Mouse (Mus musculus): ENCODE results near the gene Xrn2. TPM values are rescaled to one million over a fixed set of nuclear protein-coding genes. Genes with fewer than 3 reads are reported as not detected.

The Xrn2 gene
- polyA plus RNA-seq (2012; ENCODE audit: insufficient read depth, insufficient read length, missing spikeins) = 73.7 and 78.8 TPM in 2 replicates

DNA sequence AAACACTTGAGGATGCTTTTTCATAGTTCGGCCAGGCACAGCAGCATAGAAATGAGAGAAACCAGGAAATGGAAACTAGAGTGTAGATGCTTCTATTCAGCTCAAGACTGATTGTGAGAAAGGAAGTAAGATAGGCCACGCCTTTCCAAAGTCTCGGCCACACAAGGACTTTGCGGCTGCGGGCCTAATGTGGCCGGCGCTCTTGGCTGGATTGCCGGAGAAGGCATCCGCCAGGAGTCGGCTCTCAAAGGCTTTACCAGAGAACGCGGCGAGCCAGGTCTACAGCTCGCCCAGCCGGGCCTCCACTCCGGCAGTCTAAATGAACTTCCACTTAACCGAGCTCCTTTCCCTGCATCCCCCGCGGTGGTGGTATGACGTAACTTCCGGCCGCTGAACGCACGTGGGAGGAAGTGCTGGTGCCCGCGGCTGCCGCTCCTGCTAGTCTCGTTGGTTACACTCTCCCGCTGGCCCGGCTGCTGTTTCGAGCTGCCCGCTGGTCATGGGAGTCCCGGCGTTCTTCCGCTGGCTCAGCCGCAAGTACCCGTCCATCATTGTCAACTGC lies at the start of gene Xrn2:
Gene Xrn2 (plus strand): TSS at position 374 of the 562 bp plus-strand sequence.
- Histone ChIP-seq H3K4me3 (ENCODE audit: insufficient read depth, low read length) (peak within 1 kb of the TSS; percentile 99), H3K27ac (ENCODE audit: insufficient read depth, low read depth, low read length) (peak within 1 kb of the TSS; percentile 100), H3K4me1 (ENCODE audit: control insufficient read depth, insufficient read depth, low read length) (peaks cover 25% of the 10 kb centered on the region)
- TF ChIP-seq POLR2A (IDR thresholded peaks at IDR 0.05; ENCODE audit: borderline replicate concordance, low read depth, low read length) (0 out of 2 replicates have a peak, but pooled peaks have one; percentile 36), CTCF (IDR thresholded peaks at IDR 0.05; ENCODE audit: low read depth, low read length) (no peak)

DNA sequence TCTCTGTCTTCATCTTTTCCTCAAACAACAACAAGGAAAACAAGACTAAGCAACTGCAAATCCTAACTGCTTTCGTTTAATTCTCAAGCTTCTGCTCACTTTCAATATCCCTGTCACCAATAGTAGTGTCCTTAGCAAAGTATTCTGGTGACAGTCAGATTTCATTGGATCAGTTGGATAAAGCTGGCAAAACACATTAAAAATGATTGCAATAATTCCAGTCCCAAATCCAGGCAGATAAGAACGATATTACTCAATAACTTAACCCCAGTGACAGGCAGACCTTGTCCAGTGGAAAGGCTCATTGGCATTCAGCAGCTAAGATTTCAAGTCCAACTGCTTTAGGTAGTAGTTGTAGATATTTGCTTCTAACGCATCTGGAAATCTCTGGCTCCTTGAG lies 37.8 kb upstream of the Xrn2 start:
- H3K4me1 ChIP-seq (ENCODE audit: control insufficient read depth, insufficient read depth, low read length) = no peaks in the 10 kb centered on the region

DNA sequence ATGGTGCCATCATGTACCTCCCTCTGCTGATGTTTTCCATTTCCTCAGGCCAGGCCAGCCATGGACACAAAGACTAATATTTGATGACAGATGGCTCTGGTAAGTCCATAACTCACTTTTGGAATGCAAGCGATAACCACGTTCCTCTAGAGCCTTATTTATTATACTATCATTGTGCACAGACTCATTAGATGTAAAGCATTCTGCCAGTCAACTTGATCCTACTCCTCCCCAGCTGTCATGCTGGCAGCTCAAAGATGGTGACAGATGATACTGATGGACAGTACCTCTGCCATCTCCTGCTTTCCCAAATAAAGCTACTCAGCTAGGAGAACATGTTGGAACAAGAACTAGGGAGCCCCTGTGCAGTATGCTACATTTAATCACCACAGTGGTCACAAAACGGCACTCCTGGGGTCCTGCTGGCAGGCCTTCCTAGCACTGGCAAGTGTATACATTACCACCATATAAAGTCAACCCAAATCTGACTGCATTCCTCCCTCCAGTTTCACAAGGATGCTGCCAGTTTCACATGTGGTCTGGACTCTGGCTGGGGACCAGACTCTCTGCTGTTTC lies 37.3 kb upstream of the Xrn2 start:
- Histone ChIP-seq H3K4me1 (ENCODE audit: control insufficient read depth, insufficient read depth, low read length) (no peaks in the 10 kb centered on the region), H3K4me3 (ENCODE audit: insufficient read depth, low read length) (no peak overlapping the region), H3K27ac (ENCODE audit: insufficient read depth, low read depth, low read length) (no peak overlapping the region)
- no peak for TF ChIP-seq CTCF (IDR thresholded peaks at IDR 0.05; ENCODE audit: low read depth, low read length)
- no peak for TF ChIP-seq POLR2A (IDR thresholded peaks at IDR 0.05; ENCODE audit: borderline replicate concordance, low read depth, low read length)

More for the DNA sequence above, 37.8 kb upstream of the Xrn2 start:
- no peak for TF ChIP-seq POLR2A (IDR thresholded peaks at IDR 0.05; ENCODE audit: borderline replicate concordance, low read depth, low read length)
- no peak for TF ChIP-seq CTCF (IDR thresholded peaks at IDR 0.05; ENCODE audit: low read depth, low read length)
- Histone ChIP-seq H3K4me3 (ENCODE audit: insufficient read depth, low read length) (no peak overlapping the region), H3K27ac (ENCODE audit: insufficient read depth, low read depth, low read length) (no peak overlapping the region)

DNA sequence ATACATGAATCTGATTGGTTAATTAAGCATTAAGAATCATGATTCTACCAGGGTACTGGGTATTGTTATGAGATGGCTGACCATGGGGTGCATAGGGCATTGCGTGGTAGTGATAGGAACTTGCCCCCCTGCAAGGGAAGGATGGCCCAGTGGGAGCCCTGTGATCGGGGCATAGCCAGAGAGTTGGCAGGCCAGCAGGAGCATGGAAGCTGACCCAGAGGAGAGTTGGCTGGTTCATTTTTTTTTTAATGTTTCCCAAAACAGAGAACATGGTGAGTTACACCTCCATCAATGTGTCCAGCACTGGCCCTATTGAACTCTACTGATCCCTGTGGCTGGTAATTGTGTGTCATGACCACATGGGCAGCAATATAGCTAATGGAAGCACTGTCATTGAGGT lies 30.0 kb upstream of the Xrn2 start:
- H3K4me3 ChIP-seq (ENCODE audit: insufficient read depth, low read length) = no peak overlapping the region
- TF ChIP-seq POLR2A (IDR thresholded peaks at IDR 0.05; ENCODE audit: borderline replicate concordance, low read depth, low read length) (no peak), CTCF (IDR thresholded peaks at IDR 0.05; ENCODE audit: low read depth, low read length) (no peak)
- no peaks in the 10 kb centered on the region for H3K4me1 ChIP-seq (ENCODE audit: control insufficient read depth, insufficient read depth, low read length)
- H3K27ac ChIP-seq (ENCODE audit: insufficient read depth, low read depth, low read length) = no peak overlapping the region

DNA sequence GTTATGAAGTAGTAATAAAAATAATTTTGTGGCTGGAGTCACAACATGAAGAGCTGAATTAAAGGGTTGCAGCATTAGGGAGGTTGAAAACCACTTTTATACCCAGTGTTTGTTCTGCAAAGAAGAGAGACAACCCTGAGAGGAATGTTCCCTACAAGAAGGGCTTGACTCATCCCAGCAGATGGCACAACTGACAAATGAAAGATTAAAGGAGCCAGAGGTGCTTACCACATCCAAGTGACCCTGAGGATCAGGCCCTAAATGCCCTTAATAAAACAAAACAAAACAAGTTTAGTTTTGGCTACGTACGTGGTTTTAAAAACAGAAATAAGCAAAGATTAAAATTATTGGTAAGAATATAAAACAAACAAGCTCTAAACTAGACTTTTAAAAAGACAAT lies 28.0 kb upstream of the Xrn2 start:
- Histone ChIP-seq H3K4me3 (ENCODE audit: insufficient read depth, low read length) (no peak overlapping the region), H3K4me1 (ENCODE audit: control insufficient read depth, insufficient read depth, low read length) (no peaks in the 10 kb centered on the region), H3K27ac (ENCODE audit: insufficient read depth, low read depth, low read length) (no peak overlapping the region)
- no peak for TF ChIP-seq POLR2A (IDR thresholded peaks at IDR 0.05; ENCODE audit: borderline replicate concordance, low read depth, low read length)
- TF ChIP-seq CTCF (IDR thresholded peaks at IDR 0.05; ENCODE audit: low read depth, low read length) = no peak

DNA sequence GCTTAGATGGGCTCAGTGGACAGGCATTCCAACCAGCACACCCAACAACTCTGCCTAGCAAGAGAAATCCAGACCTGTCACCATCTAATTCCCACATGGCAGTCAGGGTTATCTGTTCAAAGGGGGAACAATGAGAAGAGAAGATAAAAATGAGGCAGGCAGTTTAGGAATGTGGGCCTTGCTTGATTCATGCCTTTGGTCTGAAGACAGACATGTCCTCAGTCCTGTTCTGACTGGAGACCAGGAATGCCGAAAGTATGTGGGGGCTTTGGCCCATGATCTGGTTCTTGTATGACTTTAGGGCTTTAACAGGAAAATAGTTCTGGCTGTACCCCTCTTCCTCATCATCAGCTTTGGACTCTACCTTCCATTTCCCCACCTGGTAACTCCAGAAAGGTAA lies 27.0 kb upstream of the Xrn2 start:
- no peak for TF ChIP-seq CTCF (IDR thresholded peaks at IDR 0.05; ENCODE audit: low read depth, low read length)
- TF ChIP-seq POLR2A (IDR thresholded peaks at IDR 0.05; ENCODE audit: borderline replicate concordance, low read depth, low read length) = no peak
- Histone ChIP-seq H3K4me1 (ENCODE audit: control insufficient read depth, insufficient read depth, low read length) (no peaks in the 10 kb centered on the region), H3K27ac (ENCODE audit: insufficient read depth, low read depth, low read length) (no peak overlapping the region), H3K4me3 (ENCODE audit: insufficient read depth, low read length) (no peak overlapping the region)

DNA sequence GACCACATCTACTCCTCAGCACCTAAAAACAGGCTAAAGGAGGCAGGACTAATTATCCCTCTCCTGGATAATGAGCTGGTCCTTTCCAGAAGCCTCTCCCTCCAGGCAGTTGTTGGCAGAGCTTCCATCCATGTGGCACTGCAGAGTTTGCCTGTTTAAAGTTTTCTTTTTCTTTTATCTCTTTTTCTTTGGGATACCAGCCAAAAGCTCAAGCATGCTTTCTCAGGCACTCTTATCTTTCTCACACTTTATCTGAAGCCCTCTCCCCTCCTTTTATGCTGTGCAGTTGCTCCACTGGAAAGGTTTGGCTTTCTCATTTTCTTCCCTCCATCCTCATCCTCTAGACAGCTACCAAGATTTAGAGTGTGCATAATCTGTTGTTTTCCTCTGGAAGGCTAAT lies 26.4 kb upstream of the Xrn2 start:
- Histone ChIP-seq H3K4me3 (ENCODE audit: insufficient read depth, low read length) (no peak overlapping the region), H3K27ac (ENCODE audit: insufficient read depth, low read depth, low read length) (no peak overlapping the region), H3K4me1 (ENCODE audit: control insufficient read depth, insufficient read depth, low read length) (no peaks in the 10 kb centered on the region)
- TF ChIP-seq POLR2A (IDR thresholded peaks at IDR 0.05; ENCODE audit: borderline replicate concordance, low read depth, low read length) (no peak), CTCF (IDR thresholded peaks at IDR 0.05; ENCODE audit: low read depth, low read length) (no peak)

DNA sequence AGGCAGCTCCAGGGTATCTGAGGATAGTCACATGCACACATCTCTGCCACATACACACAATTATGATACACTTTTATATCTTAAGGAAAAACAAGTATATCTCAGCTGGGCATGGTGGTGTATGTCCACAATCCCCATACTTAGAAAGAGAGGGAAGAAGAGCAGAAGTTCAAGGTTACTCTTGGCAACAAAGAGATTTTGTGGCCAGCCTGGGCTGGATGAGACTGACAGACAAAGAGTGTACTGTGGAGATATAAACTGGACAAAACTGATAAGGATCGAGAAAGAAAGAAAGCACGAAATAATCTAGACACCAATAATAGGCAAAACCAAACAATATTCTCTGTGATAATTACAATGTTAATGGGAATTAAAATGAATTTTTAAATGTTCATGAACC lies 5.5 kb upstream of the Xrn2 start:
- TF ChIP-seq POLR2A (IDR thresholded peaks at IDR 0.05; ENCODE audit: borderline replicate concordance, low read depth, low read length) (no peak), CTCF (IDR thresholded peaks at IDR 0.05; ENCODE audit: low read depth, low read length) (no peak)
- Histone ChIP-seq H3K4me1 (ENCODE audit: control insufficient read depth, insufficient read depth, low read length) (peaks cover 14% of the 10 kb centered on the region), H3K27ac (ENCODE audit: insufficient read depth, low read depth, low read length) (no peak overlapping the region), H3K4me3 (ENCODE audit: insufficient read depth, low read length) (no peak overlapping the region)

DNA sequence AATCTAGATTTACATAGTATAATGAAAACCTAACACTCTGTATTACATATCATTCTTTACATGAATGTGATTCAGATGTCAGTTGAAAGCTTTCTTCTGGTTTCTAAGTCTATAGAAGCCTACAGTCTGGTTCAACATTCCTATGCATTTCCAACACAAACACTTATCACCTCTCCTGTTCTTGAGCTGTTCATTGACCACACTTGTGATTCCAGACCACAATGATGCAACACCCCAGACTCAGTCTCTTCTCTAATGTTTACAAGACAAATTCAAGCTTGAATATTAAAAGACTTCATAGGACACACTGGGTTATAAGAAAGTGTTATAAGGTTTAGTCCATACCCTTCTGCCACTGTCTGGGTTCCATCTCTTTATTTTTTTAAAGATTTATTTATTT lies 3.7 kb upstream of the Xrn2 start:
- Histone ChIP-seq H3K4me3 (ENCODE audit: insufficient read depth, low read length) (no peak overlapping the region), H3K27ac (ENCODE audit: insufficient read depth, low read depth, low read length) (no peak overlapping the region), H3K4me1 (ENCODE audit: control insufficient read depth, insufficient read depth, low read length) (peaks cover 14% of the 10 kb centered on the region)
- TF ChIP-seq CTCF (IDR thresholded peaks at IDR 0.05; ENCODE audit: low read depth, low read length) = no peak
- TF ChIP-seq POLR2A (IDR thresholded peaks at IDR 0.05; ENCODE audit: borderline replicate concordance, low read depth, low read length) = no peak

DNA sequence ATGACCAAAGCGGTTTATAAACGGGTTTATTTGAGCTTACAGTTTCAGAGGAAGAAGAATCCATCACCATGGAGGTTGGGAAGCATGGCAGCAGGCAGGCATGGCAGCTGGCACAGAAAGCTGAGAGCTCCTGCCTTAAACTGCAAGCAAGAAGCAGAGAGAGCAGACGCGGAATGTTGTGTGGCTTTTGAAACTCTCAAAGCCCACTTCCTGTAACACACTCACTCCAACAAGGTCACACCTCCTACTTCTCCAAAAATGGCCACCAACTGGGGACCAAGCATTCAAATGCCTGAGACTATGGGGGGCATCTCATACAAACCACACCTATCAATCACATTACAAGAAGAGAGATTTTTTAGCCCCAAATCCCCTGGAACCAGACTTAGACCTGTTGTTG lies 2.7 kb upstream of the Xrn2 start:
- Histone ChIP-seq H3K4me1 (ENCODE audit: control insufficient read depth, insufficient read depth, low read length) (peaks cover 17% of the 10 kb centered on the region), H3K4me3 (ENCODE audit: insufficient read depth, low read length) (no peak overlapping the region), H3K27ac (ENCODE audit: insufficient read depth, low read depth, low read length) (peak overlapping the region; percentile 20; the same call in 1 of the 2 replicates)
- no peak for TF ChIP-seq CTCF (IDR thresholded peaks at IDR 0.05; ENCODE audit: low read depth, low read length)

All from bone marrow macrophage, adult 2 months (primary cell).